Mouse (Mus musculus): ENCODE measurements at regions not wholly inside any gene's neighbourhood (a gene's known extent, or its start where the extent isn't known, plus 50 kb on each side); places are given as distances from the start of the nearest gene placed in this dataset.
A peak's percentile ranks its signal among the peaks of the same experiment; 100 is the strongest.

DNA sequence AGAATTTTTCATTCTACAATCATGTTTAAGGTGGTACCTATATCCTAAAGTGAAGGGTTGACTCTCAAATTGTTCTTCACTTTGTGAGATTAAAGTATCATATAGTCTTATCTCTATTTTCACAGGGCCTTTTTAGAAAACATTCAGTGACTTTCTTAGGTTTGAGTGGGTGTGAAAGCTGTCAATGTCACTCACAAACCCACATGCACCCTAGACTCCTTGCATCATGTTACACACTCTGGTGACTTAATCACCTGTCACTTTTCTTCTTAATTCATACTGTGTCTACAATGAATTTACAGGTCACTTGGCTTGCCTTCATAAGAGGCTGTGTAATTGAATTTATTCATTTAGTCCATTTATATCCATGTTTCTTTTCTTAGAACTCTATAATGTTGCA lies 1026.8 kb upstream of the Alcam start:
- no peak for DNase-seq

GRCm38 (mm10) chr16:53439511-53439910 lies 985.6 kb upstream of the Alcam start:
- DNase-seq: no peak

DNA sequence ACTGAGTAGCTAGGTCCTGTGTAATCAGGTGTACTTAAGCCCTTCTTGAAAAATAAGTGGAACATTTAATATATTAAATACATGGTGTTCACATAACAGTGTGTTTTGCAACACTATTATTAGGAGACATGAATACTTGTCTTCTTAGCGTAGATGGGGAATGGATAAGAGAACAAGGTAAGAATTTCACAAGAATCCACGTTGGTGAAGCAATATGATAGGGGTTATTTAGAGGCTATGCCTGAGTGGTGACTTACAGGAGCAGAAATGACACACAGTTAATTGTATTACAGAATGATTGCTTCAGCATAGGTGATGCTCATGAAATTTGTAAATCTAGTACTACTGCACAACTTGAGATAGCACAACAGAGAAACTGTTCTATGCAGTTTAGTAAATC lies 964.5 kb upstream of the Alcam start:
- no peak for DNase-seq

DNA sequence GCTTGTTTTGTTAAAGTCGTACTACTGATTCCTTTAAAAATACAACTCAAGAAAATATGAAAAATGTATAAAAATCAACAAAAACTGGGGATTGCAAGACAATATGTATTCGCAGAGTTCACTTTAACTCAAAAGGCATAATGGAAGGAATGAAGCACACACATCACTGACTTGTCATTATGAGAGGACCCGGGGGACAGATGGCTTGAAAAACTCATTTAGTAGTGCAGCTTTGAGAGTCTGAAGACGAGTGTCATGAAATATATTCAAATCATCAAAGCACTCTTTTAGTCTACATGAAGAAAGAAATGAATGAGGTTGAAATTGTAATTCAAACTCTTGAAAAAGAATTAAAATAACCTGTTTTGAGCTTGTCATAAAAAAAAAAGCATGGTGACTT lies 931.3 kb upstream of the Alcam start:
- no peak for DNase-seq

DNA sequence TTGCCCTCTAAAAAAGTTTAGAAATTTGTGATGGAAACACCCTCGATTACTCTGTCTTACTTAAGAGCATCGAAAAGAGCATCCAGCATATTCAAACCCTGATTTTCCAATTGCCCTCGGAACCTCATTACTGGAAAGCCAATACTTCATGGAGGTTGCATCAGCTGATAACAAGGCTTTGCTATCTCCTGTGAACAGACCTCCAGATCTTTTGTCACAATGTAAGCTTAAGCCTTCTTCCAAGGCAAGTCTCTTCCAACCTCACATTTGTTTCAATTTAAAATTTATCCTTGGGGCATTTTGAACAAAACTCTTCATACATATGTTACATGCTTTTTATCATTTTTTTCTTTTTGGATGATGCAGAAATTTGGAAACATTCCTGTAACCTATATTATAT lies 888.3 kb upstream of the Alcam start:
- no peak for DNase-seq

DNA sequence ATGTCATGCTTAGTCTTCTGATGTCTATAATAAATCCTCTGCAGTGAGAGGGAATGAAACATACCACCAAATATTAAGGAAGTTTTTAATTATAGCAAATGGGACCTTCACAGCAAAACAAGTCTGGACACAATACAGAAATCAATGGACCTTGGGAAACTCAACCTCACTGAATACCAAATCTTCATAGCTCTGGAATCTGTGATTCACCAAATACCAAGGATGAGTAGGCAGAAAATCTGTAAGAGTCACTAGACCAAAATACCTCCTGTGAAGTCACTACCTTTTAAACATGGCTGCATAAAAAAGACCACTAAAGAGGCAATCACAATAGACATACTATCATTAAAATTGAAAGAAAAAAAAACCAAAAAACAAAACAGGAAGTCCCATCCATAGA lies 872.5 kb upstream of the Alcam start:
- no peak for DNase-seq

- no peak for DNase-seq
These were observed 838.2 kb upstream of the Alcam start for GRCm38 (mm10) chr16:53292081-53292480.

GRCm38 (mm10) chr16:53282014-53282413 lies 828.1 kb upstream of the Alcam start:
- DNase-seq: no peak

GRCm38 (mm10) chr16:53266116-53266515 lies 812.2 kb upstream of the Alcam start:
- peak; percentile 16 to 75 for DNase-seq

DNA sequence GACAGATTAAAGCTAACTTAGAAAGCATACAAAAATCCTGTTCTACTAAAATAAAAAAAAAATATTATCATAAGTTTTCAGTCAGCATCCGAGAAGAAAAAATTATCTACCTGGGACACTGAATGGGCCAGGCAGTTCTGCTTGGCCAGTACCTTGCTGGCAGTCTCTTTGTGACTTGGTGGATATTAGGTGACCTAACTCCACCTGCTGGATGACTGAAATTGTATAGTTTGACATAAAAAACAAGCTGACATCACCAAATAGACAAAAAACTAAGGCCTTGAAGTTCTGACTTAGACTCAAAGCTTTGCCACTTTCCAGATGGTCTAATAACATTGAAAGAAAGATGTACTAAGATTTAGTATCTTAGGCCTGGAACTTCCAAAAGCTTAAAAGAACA lies 791.5 kb upstream of the Alcam start:
- no peak for DNase-seq

DNA sequence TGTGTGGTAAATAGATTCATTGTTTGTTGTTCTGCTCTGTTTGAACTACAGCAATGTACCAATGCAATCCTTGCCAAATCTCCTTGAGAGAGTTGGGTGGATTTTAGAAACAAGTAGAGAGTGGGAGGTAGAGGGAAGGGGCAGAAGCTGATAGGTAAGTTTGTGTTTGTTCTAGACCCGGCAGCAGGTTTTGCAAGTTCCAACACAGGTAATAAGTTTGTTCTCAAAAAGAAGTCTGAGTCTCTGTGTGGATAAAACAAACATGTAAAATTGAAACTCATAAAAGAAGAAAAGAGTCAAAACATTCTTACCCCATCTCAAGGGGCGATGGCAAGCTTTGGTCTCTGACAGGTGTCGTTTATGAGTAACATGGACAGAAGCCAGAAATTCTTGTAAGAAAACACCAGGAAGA lies 788.3 kb upstream of the Alcam start:
- no peak for DNase-seq

- DNase-seq: no peak
These were observed 765.0 kb upstream of the Alcam start for GRCm38 (mm10) chr16:53218886-53219285.

- DNase-seq: no peak
These were observed 747.6 kb upstream of the Alcam start for GRCm38 (mm10) chr16:53201449-53201848.

- DNase-seq: no peak
These were observed 732.6 kb upstream of the Alcam start for GRCm38 (mm10) chr16:53186444-53186843.

GRCm38 (mm10) chr16:53156352-53156751 lies 702.5 kb upstream of the Alcam start:
- DNase-seq: no peak

- DNase-seq: peak in 1 of 2 experiments; percentile 17
These were observed 676.8 kb upstream of the Alcam start for GRCm38 (mm10) chr16:53130677-53131076.

GRCm38 (mm10) chr16:53108726-53109125 lies 654.9 kb upstream of the Alcam start:
- DNase-seq: no peak

DNA sequence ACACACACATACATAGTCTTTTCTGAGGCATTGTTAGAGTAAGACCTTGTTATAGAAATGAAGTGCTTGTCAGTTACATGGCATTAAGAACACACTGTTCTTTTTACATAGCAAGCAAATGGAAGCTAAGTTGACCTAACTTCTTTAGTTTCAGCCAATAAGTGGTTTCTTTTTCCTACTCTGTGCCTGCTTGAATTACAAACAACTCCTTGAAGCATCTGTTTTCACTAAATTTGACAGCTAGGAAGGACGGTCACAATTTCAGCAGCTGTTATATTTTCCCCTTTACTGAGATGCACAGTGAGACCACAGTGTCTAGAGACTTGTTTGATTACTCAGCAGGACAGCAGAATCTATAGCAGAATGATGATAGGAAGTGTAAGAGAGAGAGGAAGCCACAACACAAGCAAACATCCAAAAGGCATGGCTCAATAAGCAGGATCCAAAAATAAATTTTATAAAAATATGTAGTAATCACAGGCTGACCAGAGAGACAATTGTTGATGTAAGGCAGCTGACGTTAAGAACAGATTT lies 641.6 kb upstream of the Alcam start:
- DNase-seq: no peak

GRCm38 (mm10) chr16:53073856-53074568 lies 620.1 kb upstream of the Alcam start:
- DNase-seq: no peak

GRCm38 (mm10) chr16:53071887-53072682 lies 618.2 kb upstream of the Alcam start:
- DNase-seq: peak in 1 of 2 experiments; percentile 4

- DNase-seq: no peak
These were observed 610.3 kb upstream of the Alcam start for GRCm38 (mm10) chr16:53064151-53064550.

- no peak for DNase-seq
These were observed 609.2 kb upstream of the Alcam start for GRCm38 (mm10) chr16:53063061-53063460.

- no peak for DNase-seq
These were observed 572.2 kb upstream of the Alcam start for GRCm38 (mm10) chr16:53026056-53026455.

GRCm38 (mm10) chr16:53011847-53012246 lies 558.0 kb upstream of the Alcam start:
- DNase-seq: no peak
